27 mouse cellular contexts compared by ENCODE assay signal in the genomic region with DNA sequence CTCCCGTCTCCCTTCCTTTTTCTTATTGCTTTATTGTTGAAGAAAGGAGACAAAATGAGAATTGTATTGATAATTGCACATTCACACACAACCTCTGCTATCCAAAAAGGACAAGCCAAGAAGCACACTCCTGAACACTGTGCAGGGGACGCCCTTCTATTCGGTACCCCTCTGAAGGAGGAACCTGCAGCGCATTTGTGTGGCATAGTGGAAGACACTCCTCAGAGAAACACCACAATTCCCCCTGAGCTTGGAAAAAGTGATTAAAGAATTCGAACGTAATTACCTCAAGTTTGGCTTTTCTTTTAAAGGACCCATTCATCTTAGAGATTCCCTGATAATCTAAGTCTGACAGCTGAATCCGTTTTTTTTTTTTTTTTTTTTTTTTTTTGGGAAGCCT.
"Had no signal": no experiment of that assay in that cellular context is flagged by ENCODE, and none has a peak within 500 bp of the region (broad histone marks: within the 10 kb centered on the region; RNA-seq: fewer than 3 reads in every experiment).

No protein-coding gene starts in this region.

- H3K36me3 ChIP-seq: embryonic facial prominence, embryonic 12.5 days; embryonic facial prominence, embryonic 13.5 days; embryonic facial prominence, embryonic 15.5 days; forebrain, embryonic 10.5 days; forebrain, embryonic 12.5 days; forebrain, embryonic 15.5 days; heart, embryonic 10.5 days had no signal

- H3K27me3 ChIP-seq: embryonic facial prominence, embryonic 12.5 days; embryonic facial prominence, embryonic 13.5 days; embryonic facial prominence, embryonic 15.5 days; forebrain, embryonic 13.5 days; forebrain, embryonic 15.5 days had no signal

- H3K4me2 ChIP-seq: embryonic facial prominence, embryonic 12.5 days; embryonic facial prominence, embryonic 13.5 days; embryonic facial prominence, embryonic 15.5 days; forebrain, embryonic 12.5 days; forebrain, embryonic 13.5 days; forebrain, embryonic 15.5 days had no signal

- H3K9me3 ChIP-seq: embryonic facial prominence, embryonic 12.5 days; embryonic facial prominence, embryonic 13.5 days; embryonic facial prominence, embryonic 15.5 days; forebrain, embryonic 10.5 days; forebrain, embryonic 12.5 days; forebrain, embryonic 13.5 days; forebrain, embryonic 15.5 days; heart, embryonic 10.5 days had no signal

- DNase-seq: cerebellum, adult 8-10 months; cerebellum, adult 9-10 months; cerebellum, adult 9-11 months; cerebellum, postnatal 10 days; cerebellum, postnatal 14 days; cerebellum, postnatal 25 days; cerebellum, postnatal 36 days; embryo, embryonic 11 days; forebrain, postnatal 0 days; gastrocnemius, adult 2 months; gastrocnemius, postnatal 10 days; gastrocnemius, postnatal 14 days; gastrocnemius, postnatal 25 days; gastrocnemius, postnatal 36 days; heart, adult 18-20 months; heart, adult 2 months had no signal

- H3K9ac ChIP-seq: embryonic facial prominence, embryonic 12.5 days; embryonic facial prominence, embryonic 13.5 days; embryonic facial prominence, embryonic 15.5 days; forebrain, embryonic 12.5 days; forebrain, embryonic 13.5 days; forebrain, embryonic 15.5 days; forebrain, postnatal 0 days had no signal

- H3K4me3 ChIP-seq: embryonic facial prominence, embryonic 12.5 days; embryonic facial prominence, embryonic 13.5 days; embryonic facial prominence, embryonic 15.5 days; erythroblast, embryonic 14.5 days; forebrain, embryonic 10.5 days; forebrain, embryonic 12.5 days; forebrain, embryonic 13.5 days; forebrain, embryonic 15.5 days; gastrocnemius, adult 2 months; heart, adult 2 months; heart, embryonic 10.5 days had no signal

- H3K27ac ChIP-seq: embryonic facial prominence, embryonic 12.5 days; embryonic facial prominence, embryonic 15.5 days; forebrain, embryonic 12.5 days; forebrain, embryonic 13.5 days; forebrain, embryonic 15.5 days had no signal

- ATAC-seq: forebrain, embryonic 13.5 days; forebrain, embryonic 14.5 days; forebrain, embryonic 15.5 days; forebrain, embryonic 16.5 days; forebrain, postnatal 0 days had no signal
